Mouse (Mus musculus): ENCODE measurements around the gene Man2b2.

DNA sequence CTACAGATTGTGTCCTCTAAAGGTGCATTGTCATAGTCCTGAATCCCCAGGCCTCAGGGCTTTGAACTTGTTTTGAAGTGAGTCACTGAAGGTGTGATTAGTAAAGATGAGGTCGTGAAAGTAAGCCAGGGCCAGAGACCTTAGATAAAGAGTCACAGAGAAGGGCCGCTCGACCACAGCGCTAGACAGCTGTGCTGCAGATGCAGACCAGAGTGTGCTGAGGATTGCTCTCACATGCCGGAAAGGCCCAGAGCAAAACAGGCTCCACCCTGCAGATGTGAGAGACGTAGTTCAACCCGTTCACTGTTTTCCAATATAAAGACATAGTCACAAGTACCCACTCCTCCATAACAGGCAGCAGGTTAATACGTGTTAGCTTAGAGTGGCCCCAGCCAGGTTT is 9.1 kb upstream of the Man2b2 start:
- TF ChIP-seq TAL1 (IDR thresholded peaks at IDR 0.05; ENCODE audit: low read length): no peak
- no peak for TF ChIP-seq GATA1 (IDR thresholded peaks at IDR 0.05; ENCODE audit: low read length)
